In genomic region chr6:86605260-86605659, GRCm38 (mm10) we compare ENCODE assay signal across 17 mouse cellular contexts. TPM values are rescaled to one million over a fixed set of nuclear protein-coding genes. Genes with fewer than 3 reads are reported as not detected.
DNase-seq lines count a peak whose midpoint lies in the region; ATAC-seq and TF ChIP-seq lines count a peak whose summit lies in the region.
"Had no signal": no experiment of that assay in that cellular context is flagged by ENCODE, and none has a peak within 500 bp of the region (broad histone marks: within the 10 kb centered on the region; RNA-seq: fewer than 3 reads in every experiment).

No protein-coding gene starts in this region.

- H3K27ac ChIP-seq in small intestine, adult 2 months (ENCODE audit: insufficient read depth, low read depth, low read length): peak overlapping the region; percentile 88
- no peak overlapping the region for H3K27ac ChIP-seq in hindbrain, postnatal 0 days
- H3K27ac ChIP-seq: forebrain, embryonic 13.5 days; hindbrain, embryonic 15.5 days had no signal

- no peak for ATAC-seq in megakaryocyte, adult 5-6 weeks (ENCODE audit: poor library complexity, severe bottlenecking)
- ATAC-seq in hindbrain, postnatal 0 days: no peak
- ATAC-seq: forebrain, embryonic 13.5 days; midbrain, embryonic 16.5 days; Patski had no signal

- H3K4me1 ChIP-seq in megakaryocyte, embryonic 14.5 days: peaks cover 96% of the 10 kb centered on the region
- peaks cover 56% of the 10 kb centered on the region for H3K4me1 ChIP-seq in small intestine, adult 2 months (ENCODE audit: control insufficient read depth, insufficient read depth, insufficient read length, low read length)
- H3K4me1 ChIP-seq in hindbrain, postnatal 0 days (ENCODE audit: insufficient read depth, low read length): no peaks in the 10 kb centered on the region
- H3K4me1 ChIP-seq: hindbrain, embryonic 15.5 days had no signal

- WGBS in small intestine, adult 2 months: 24% methylated on average over 7 of the region's 7 CpGs
- 74% methylated on average over 7 of the region's 7 CpGs for WGBS in hindbrain, postnatal 0 days

- no peak overlapping the region for H3K9ac ChIP-seq in hindbrain, postnatal 0 days (replicated peaks; ENCODE audit: low read length)
- H3K9ac ChIP-seq: forebrain, embryonic 13.5 days; hindbrain, embryonic 15.5 days; lung, embryonic 14.5 days had no signal

- peak; percentile 41; the same call in 1 of the 2 replicates for TF ChIP-seq POLR2A in small intestine, adult 2 months (IDR thresholded peaks at IDR 0.05; ENCODE audit: low read depth, low read length)

- H3K9me3 ChIP-seq in megakaryocyte, embryonic 14.5 days: no peaks in the 10 kb centered on the region
- no peaks in the 10 kb centered on the region for H3K9me3 ChIP-seq in hindbrain, postnatal 0 days (ENCODE audit: low read length)
- H3K9me3 ChIP-seq: forebrain, embryonic 13.5 days; hindbrain, embryonic 15.5 days had no signal

- intact Hi-C loops in heart, postnatal 10 days (cut with DNase I): no loop called here

- H3K4me2 ChIP-seq in hindbrain, postnatal 0 days (ENCODE audit: low read depth, low read length): no peak overlapping the region
- H3K4me2 ChIP-seq: forebrain, embryonic 13.5 days; hindbrain, embryonic 15.5 days; lung, embryonic 14.5 days had no signal

- no peak for TF ChIP-seq CTCF in small intestine, adult 2 months (IDR thresholded peaks at IDR 0.05; ENCODE audit: extremely low read depth, insufficient read length, insufficient replicate concordance, low read depth, low read length)
- TF ChIP-seq CTCF in hindbrain, postnatal 0 days (IDR thresholded peaks at IDR 0.05; ENCODE audit: low read depth): no peak

- DNase-seq in induced T-regulatory cell, adult 2 months (ENCODE audit: low read depth): peak; percentile 77
- peak; percentile 71 for DNase-seq in thymus, postnatal 4 days
- DNase-seq in kidney, adult 11 months: no peak
- no peak for DNase-seq in hindbrain, postnatal 0 days (ENCODE audit: low spot score)
- DNase-seq in heart, postnatal 10 days: no peak
- DNase-seq: adrenal gland, adult 8-10 months; gastrocnemius, postnatal 10 days; kidney, postnatal 25 days; lung, embryonic 14.5 days had no signal

- H3K27me3 ChIP-seq in megakaryocyte, embryonic 14.5 days (replicated peaks): no peaks in the 10 kb centered on the region
- no peaks in the 10 kb centered on the region for H3K27me3 ChIP-seq in small intestine, adult 2 months (ENCODE audit: control insufficient read depth, insufficient read depth, low read length)
- H3K27me3 ChIP-seq in hindbrain, postnatal 0 days (ENCODE audit: insufficient read depth, low read length): no peaks in the 10 kb centered on the region
- H3K27me3 ChIP-seq: forebrain, embryonic 13.5 days; hindbrain, embryonic 15.5 days; Patski had no signal

- peak overlapping the region; percentile 36 for H3K4me3 ChIP-seq in megakaryocyte, embryonic 14.5 days (replicated peaks)
- no peak overlapping the region for H3K4me3 ChIP-seq in small intestine, adult 2 months (ENCODE audit: low read depth, low read length)
- H3K4me3 ChIP-seq in hindbrain, postnatal 0 days (ENCODE audit: low read length): no peak overlapping the region
- H3K4me3 ChIP-seq: forebrain, embryonic 13.5 days; hindbrain, embryonic 15.5 days had no signal

- peaks cover 11% of the 10 kb centered on the region for H3K36me3 ChIP-seq in megakaryocyte, embryonic 14.5 days (replicated peaks; ENCODE audit: low read length)
- no peaks in the 10 kb centered on the region for H3K36me3 ChIP-seq in small intestine, adult 2 months (ENCODE audit: control insufficient read depth, insufficient read depth, low read length)
- H3K36me3 ChIP-seq in hindbrain, postnatal 0 days (ENCODE audit: insufficient read depth, low read length): no peaks in the 10 kb centered on the region
- H3K36me3 ChIP-seq: hindbrain, embryonic 15.5 days had no signal

RNA-seq across cellular contexts. Expression of gene Asprv1, which starts 22.7 kb away (rescaled TPM):
- polyA plus RNA-seq in megakaryocyte, embryonic 14.5 days (2012; ENCODE audit: insufficient read depth, low replicate concordance): 0.64 TPM in 1 of 2 replicates, not detected in the other
- 13.5 and 16.8 TPM in 2 replicates for total RNA-seq in megakaryocyte, adult 5-6 weeks (2015)
- 12.1 and 19.1 TPM in 2 replicates for total RNA-seq in megakaryocyte, adult 5-6 weeks (2017)
- 0.20 and 0.23 TPM in 2 replicates for polyA plus RNA-seq in small intestine, adult 2 months (2012; rRNA removed)
- 0.22 and 0.73 TPM in 2 replicates for total RNA-seq in hindbrain, postnatal 0 days (2014; rRNA removed)
- 0.99 and 1.0 TPM in 2 replicates for polyA plus RNA-seq in hindbrain, postnatal 0 days (2015; fragmentation: Nextera tagmentation; extraction: Ambion mirVana)
- total RNA-seq in heart, postnatal 10 days (2021): under 1 TPM in 1 of 2 experiments, not detected in 1; 0.22 TPM
- polyA plus RNA-seq: heart, embryonic 14.5 days; Patski had no signal

Comparison
In these comparisons a context has a peak if more than half of its experiments do, and no peak if none do; other contexts are left out.
1. DNase-seq: peak in induced T-regulatory cell, adult 2 months (single experiment) and thymus, postnatal 4 days (single experiment); none in kidney, adult 11 months (single experiment), hindbrain, postnatal 0 days (single experiment) and heart, postnatal 10 days (0 of 2).